Mouse (Mus musculus): ENCODE measurements at regions not wholly inside any gene's neighbourhood (a gene's known extent, or its start where the extent isn't known, plus 50 kb on each side); places are given as distances from the start of the nearest gene placed in this dataset.

DNA sequence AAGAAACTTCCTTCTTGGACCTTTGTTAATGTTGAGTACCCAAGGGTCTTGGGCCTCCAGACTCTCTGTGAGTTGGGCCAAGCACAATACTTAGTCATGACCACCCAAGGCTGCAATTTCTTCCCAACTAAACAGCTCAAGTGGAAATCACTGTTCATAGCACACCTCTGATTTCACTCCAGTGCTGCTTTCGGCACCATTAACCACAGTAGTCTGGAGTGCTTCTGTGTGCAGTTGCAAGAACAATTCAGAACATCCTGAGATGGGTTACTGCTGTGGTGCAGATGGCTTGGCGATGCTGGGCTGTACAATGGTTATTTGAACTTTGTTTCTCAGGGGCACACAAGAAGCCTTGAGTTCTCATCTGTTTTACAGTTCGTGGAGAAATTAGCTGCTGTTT is 556.5 kb upstream of the Mpdz start:
- TF ChIP-seq POLR2A (IDR thresholded peaks at IDR 0.05; ENCODE audit: control insufficient read depth in 1 of 2, insufficient read depth in 1 of 2, low read depth in 1 of 2, low read length in 2 of 2, poor library complexity in 1 of 2): no peak
- no peak for TF ChIP-seq CTCF (IDR thresholded peaks at IDR 0.05 in 2 of 3, conservative IDR thresholded peaks at IDR 0.05 in 1 of 3; ENCODE audit: control insufficient read depth in 1 of 3, insufficient read depth in 1 of 3, low read depth in 2 of 3, low read length in 3 of 3, poor library complexity in 1 of 3, severe bottlenecking in 1 of 3)
- no peak for TF ChIP-seq MXI1 (IDR thresholded peaks at IDR 0.05; ENCODE audit: low read depth, low read length)
- TF ChIP-seq CHD2 (IDR thresholded peaks at IDR 0.05; ENCODE audit: low read length): no peak
- no peak for TF ChIP-seq USF1 (IDR thresholded peaks at IDR 0.05; ENCODE audit: low read depth, low read length)
- no peak for TF ChIP-seq ELF1 (IDR thresholded peaks at IDR 0.05; ENCODE audit: low read depth, low read length)
- TF ChIP-seq GATA1 (IDR thresholded peaks at IDR 0.05; ENCODE audit: low read depth, low read length): no peak
- no peak for TF ChIP-seq ZC3H11A (IDR thresholded peaks at IDR 0.05; ENCODE audit: low read depth, low read length)
- no peak for TF ChIP-seq E2F4 (IDR thresholded peaks at IDR 0.05; ENCODE audit: borderline replicate concordance, low read depth, low read length)
- no peak for TF ChIP-seq POLR2AphosphoS2 (IDR thresholded peaks at IDR 0.05; ENCODE audit: low read length)
- TF ChIP-seq JUND (IDR thresholded peaks at IDR 0.05; ENCODE audit: low read depth, low read length): no peak
- TF ChIP-seq TBP (IDR thresholded peaks at IDR 0.05; ENCODE audit: low read depth, low read length): no peak
- no peak for TF ChIP-seq CHD1 (IDR thresholded peaks at IDR 0.05; ENCODE audit: low read depth, low read length)
- TF ChIP-seq MAX (IDR thresholded peaks at IDR 0.05; ENCODE audit: low read length): no peak

Measured in MEL (cell line).